Mouse (Mus musculus): ENCODE results near the gene Trpv4. TPM values are rescaled to one million over a fixed set of nuclear protein-coding genes. Genes with fewer than 3 reads are reported as not detected.

The Trpv4 gene
- polyA plus RNA-seq, 1 experiment from 2014 or later, result 2.1 TPM

DNA sequence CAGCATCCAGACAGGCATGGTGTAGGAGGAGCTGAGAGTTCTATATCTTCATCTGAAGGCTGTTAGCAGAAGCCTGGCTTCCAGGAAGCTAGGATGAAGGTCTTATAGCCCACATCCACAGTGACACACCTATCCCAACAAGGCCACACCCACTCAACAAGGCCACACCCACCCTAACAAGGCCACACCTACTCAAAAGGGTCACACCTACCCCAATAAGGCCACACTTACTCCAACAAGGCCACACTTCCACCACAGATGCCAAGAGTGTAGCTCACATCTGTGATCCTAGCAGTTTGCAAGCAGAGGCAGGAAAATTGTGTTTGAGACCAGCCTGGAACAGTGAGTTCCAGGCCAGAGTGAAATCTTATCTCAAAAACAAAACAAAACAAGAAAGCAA lies 29.7 kb upstream of the Trpv4 start:
- no peaks in the 10 kb centered on the region; the same call in 1 of the 2 replicates for H3K4me1 ChIP-seq (replicated peaks; ENCODE audit: control insufficient read depth, insufficient read depth)
- no peak overlapping the region for H3K4me2 ChIP-seq (replicated peaks; ENCODE audit: low read depth)
- ATAC-seq (ENCODE audit: low FRiP score, low TSS enrichment) (no peak), DNase-seq (ENCODE audit: low spot score) (no peak)
- no peaks in the 10 kb centered on the region for H3K27me3 ChIP-seq (ENCODE audit: control insufficient read depth, insufficient read depth, low read length)
- no peaks in the 10 kb centered on the region for H3K9me3 ChIP-seq (ENCODE audit: control insufficient read depth, low read length)
- no peaks in the 10 kb centered on the region for H3K36me3 ChIP-seq (ENCODE audit: control insufficient read depth, insufficient read depth, low read length)
- H3K4me3 ChIP-seq (ENCODE audit: low read depth, low read length), result no peak overlapping the region
- peak overlapping the region; percentile 71; the same call in 1 of the 2 replicates for H3K27ac ChIP-seq (replicated peaks)
- TF ChIP-seq EP300 (optimal IDR thresholded peaks at IDR 0.05), result no peak
- TF ChIP-seq CTCF (IDR thresholded peaks at IDR 0.05; ENCODE audit: low read depth), result no peak
- no peak overlapping the region for H3K9ac ChIP-seq (ENCODE audit: low read length)

- H3K4me2 ChIP-seq (replicated peaks; ENCODE audit: low read depth), result 0 out of 2 replicates have a peak overlapping the region, but pooled peaks have one; percentile 23
- H3K9ac ChIP-seq (ENCODE audit: low read length), result no peak overlapping the region; the same call in 1 of the 2 replicates
- H3K9me3 ChIP-seq (ENCODE audit: control insufficient read depth, low read length), result no peaks in the 10 kb centered on the region
- peak overlapping the region; percentile 71 for H3K27ac ChIP-seq (replicated peaks)
- no peaks in the 10 kb centered on the region for H3K27me3 ChIP-seq (ENCODE audit: control insufficient read depth, insufficient read depth, low read length)
- no peak overlapping the region for H3K4me3 ChIP-seq (ENCODE audit: low read depth, low read length)
- no peak for ATAC-seq (ENCODE audit: low FRiP score, low TSS enrichment)
- TF ChIP-seq CTCF (IDR thresholded peaks at IDR 0.05; ENCODE audit: low read depth) (no peak), EP300 (optimal IDR thresholded peaks at IDR 0.05) (no peak)
- no peaks in the 10 kb centered on the region for H3K36me3 ChIP-seq (ENCODE audit: control insufficient read depth, insufficient read depth, low read length)
- no peak for DNase-seq (ENCODE audit: low spot score)
- 67% methylated on average over 7 of the region's 7 CpGs for WGBS
- no peaks in the 10 kb centered on the region; the same call in 1 of the 2 replicates for H3K4me1 ChIP-seq (replicated peaks; ENCODE audit: control insufficient read depth, insufficient read depth)
Observed at GRCm38 (mm10) chr5:114686726-114687210, 28.5 kb upstream of the Trpv4 start.

- Histone ChIP-seq H3K27ac (replicated peaks) (no peak overlapping the region), H3K4me2 (replicated peaks; ENCODE audit: low read depth) (no peak overlapping the region), H3K36me3 (ENCODE audit: control insufficient read depth, insufficient read depth, low read length) (no peaks in the 10 kb centered on the region), H3K27me3 (ENCODE audit: control insufficient read depth, insufficient read depth, low read length) (no peaks in the 10 kb centered on the region), H3K4me1 (replicated peaks; ENCODE audit: control insufficient read depth, insufficient read depth) (no peaks in the 10 kb centered on the region; the same call in 1 of the 2 replicates), H3K9ac (ENCODE audit: low read length) (no peak overlapping the region), H3K4me3 (ENCODE audit: low read depth, low read length) (no peak overlapping the region), H3K9me3 (ENCODE audit: control insufficient read depth, low read length) (no peaks in the 10 kb centered on the region)
- WGBS, result 86% methylated on average over 5 of the region's 5 CpGs
- no peak for DNase-seq (ENCODE audit: low spot score)
- TF ChIP-seq EP300 (optimal IDR thresholded peaks at IDR 0.05) (no peak), CTCF (IDR thresholded peaks at IDR 0.05; ENCODE audit: low read depth) (no peak)
- ATAC-seq (ENCODE audit: low FRiP score, low TSS enrichment), result no peak
Observed at GRCm38 (mm10) chr5:114685986-114686385, 27.8 kb upstream of the Trpv4 start.

DNA sequence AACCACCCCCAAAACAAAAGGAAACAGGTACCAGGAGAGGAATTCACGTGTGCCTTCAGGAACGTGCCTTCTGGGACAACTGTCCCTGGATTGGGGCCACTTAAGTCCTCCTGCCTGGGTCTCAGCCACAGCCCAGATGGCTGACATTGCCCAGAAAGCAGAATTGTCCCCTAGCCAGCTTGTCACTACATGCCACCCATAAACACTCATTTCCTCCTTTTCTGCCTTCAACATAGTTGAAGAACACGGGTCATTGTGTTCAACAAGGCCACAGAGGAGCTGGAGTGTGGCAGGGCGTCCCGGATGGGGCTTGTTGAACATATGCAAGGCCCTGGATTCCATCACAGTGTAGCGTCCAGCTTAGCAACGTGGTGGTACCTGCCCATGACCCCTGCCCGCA lies 23.5 kb upstream of the Trpv4 start:
- DNase-seq (ENCODE audit: low spot score), result peak; percentile 13
- no peak for TF ChIP-seq CTCF (IDR thresholded peaks at IDR 0.05; ENCODE audit: low read depth)
- TF ChIP-seq EP300 (optimal IDR thresholded peaks at IDR 0.05), result no peak
- peaks cover 3% of the 10 kb centered on the region; the same call in 1 of the 2 replicates for H3K36me3 ChIP-seq (ENCODE audit: control insufficient read depth, insufficient read depth, low read length)
- H3K4me1 ChIP-seq (replicated peaks; ENCODE audit: control insufficient read depth, insufficient read depth), result 0 out of 2 replicates have a peak, but pooled peaks cover 2% of the 10 kb centered on the region
- no peak overlapping the region for H3K4me2 ChIP-seq (replicated peaks; ENCODE audit: low read depth)
- no peak for ATAC-seq (ENCODE audit: low FRiP score, low TSS enrichment)
- no peak overlapping the region for H3K4me3 ChIP-seq (ENCODE audit: low read depth, low read length)
- no peaks in the 10 kb centered on the region for H3K9me3 ChIP-seq (ENCODE audit: control insufficient read depth, low read length)
- no peaks in the 10 kb centered on the region for H3K27me3 ChIP-seq (ENCODE audit: control insufficient read depth, insufficient read depth, low read length)
- peak overlapping the region; percentile 87 for H3K27ac ChIP-seq (replicated peaks)
- WGBS, result 49% methylated on average over 8 of the region's 8 CpGs
- no peak overlapping the region for H3K9ac ChIP-seq (ENCODE audit: low read length)

GRCm38 (mm10) chr5:114680676-114681285 lies 22.6 kb upstream of the Trpv4 start:
- H3K27me3 ChIP-seq (ENCODE audit: control insufficient read depth, insufficient read depth, low read length), result no peaks in the 10 kb centered on the region
- TF ChIP-seq CTCF (IDR thresholded peaks at IDR 0.05; ENCODE audit: low read depth), result no peak
- peak; percentile 84 for TF ChIP-seq EP300 (optimal IDR thresholded peaks at IDR 0.05)
- H3K27ac ChIP-seq (replicated peaks), result peak overlapping the region; percentile 87
- H3K36me3 ChIP-seq (ENCODE audit: control insufficient read depth, insufficient read depth, low read length), result peaks cover 8% of the 10 kb centered on the region; the same call in 1 of the 2 replicates
- ATAC-seq (ENCODE audit: low FRiP score, low TSS enrichment), result 0 out of 2 replicates have a peak, but pooled peaks have one; percentile 34
- no peak overlapping the region for H3K4me3 ChIP-seq (ENCODE audit: low read depth, low read length)
- 0 out of 2 replicates have a peak, but pooled peaks cover 2% of the 10 kb centered on the region for H3K4me1 ChIP-seq (replicated peaks; ENCODE audit: control insufficient read depth, insufficient read depth)
- H3K9me3 ChIP-seq (ENCODE audit: control insufficient read depth, low read length), result no peaks in the 10 kb centered on the region
- H3K4me2 ChIP-seq (replicated peaks; ENCODE audit: low read depth), result no peak overlapping the region
- WGBS, result 47% methylated on average over 19 of the region's 19 CpGs
- peak; percentile 55 for DNase-seq (ENCODE audit: low spot score)
- no peak overlapping the region for H3K9ac ChIP-seq (ENCODE audit: low read length)
